Mouse (Mus musculus): ENCODE measurements at regions not wholly inside any gene's neighbourhood (a gene's known extent, or its start where the extent isn't known, plus 50 kb on each side); places are given as distances from the start of the nearest gene placed in this dataset.

- Histone ChIP-seq H3K27ac (ENCODE audit: low read depth, low read length) (no peak overlapping the region), H3K4me3 (ENCODE audit: low read depth, low read length) (no peak overlapping the region), H3K9ac (ENCODE audit: low read depth, low read length) (no peak overlapping the region), H3K4me2 (replicated peaks; ENCODE audit: low read depth) (no peak overlapping the region), H3K27me3 (replicated peaks; ENCODE audit: control insufficient read depth, insufficient read depth, low read length) (no peaks in the 10 kb centered on the region), H3K4me1 (replicated peaks; ENCODE audit: control insufficient read depth, insufficient read depth, low read length) (no peaks in the 10 kb centered on the region), H3K9me3 (ENCODE audit: control insufficient read depth) (no peaks in the 10 kb centered on the region), H3K36me3 (ENCODE audit: control insufficient read depth, insufficient read depth) (no peaks in the 10 kb centered on the region)
- no peak for TF ChIP-seq CTCF (IDR thresholded peaks at IDR 0.05; ENCODE audit: low read depth)
- peak; percentile 85 for ATAC-seq
Observed at GRCm38 (mm10) chrX:64080717-64081116, 71.3 kb downstream of the Gm6760 start.

DNA sequence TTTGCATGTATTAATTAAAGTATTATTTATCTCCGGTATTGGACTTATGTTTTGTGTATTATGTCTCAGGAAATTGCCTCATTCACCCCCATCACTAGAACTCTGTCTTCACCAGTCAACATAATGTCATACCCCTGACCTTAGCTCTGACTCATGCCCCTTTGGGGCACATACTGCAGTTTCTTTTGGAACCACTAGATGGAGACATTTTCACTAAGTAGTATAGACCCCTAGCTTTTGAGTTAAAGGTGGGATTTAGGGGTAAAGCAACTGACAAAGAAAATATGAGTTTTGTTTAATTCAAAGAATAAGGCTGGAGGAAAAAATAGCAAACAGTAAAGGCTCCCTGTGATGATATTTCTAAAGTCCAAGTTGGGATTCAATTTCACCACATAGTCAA lies 93.6 kb downstream of the Gm6760 start:
- Histone ChIP-seq H3K27me3 (replicated peaks; ENCODE audit: control insufficient read depth, insufficient read depth, low read length) (no peaks in the 10 kb centered on the region), H3K4me1 (replicated peaks; ENCODE audit: control insufficient read depth, insufficient read depth, low read length) (no peaks in the 10 kb centered on the region), H3K4me3 (ENCODE audit: low read depth, low read length) (no peak overlapping the region), H3K27ac (ENCODE audit: low read depth, low read length) (no peak overlapping the region), H3K9ac (ENCODE audit: low read depth, low read length) (no peak overlapping the region), H3K36me3 (ENCODE audit: control insufficient read depth, insufficient read depth) (no peaks in the 10 kb centered on the region), H3K4me2 (replicated peaks; ENCODE audit: low read depth) (no peak overlapping the region), H3K9me3 (ENCODE audit: control insufficient read depth) (no peaks in the 10 kb centered on the region)
- 29% methylated on average over 1 of the region's 1 CpGs for WGBS
- TF ChIP-seq CTCF (IDR thresholded peaks at IDR 0.05; ENCODE audit: low read depth) = peak; percentile 49
- ATAC-seq = no peak

DNA sequence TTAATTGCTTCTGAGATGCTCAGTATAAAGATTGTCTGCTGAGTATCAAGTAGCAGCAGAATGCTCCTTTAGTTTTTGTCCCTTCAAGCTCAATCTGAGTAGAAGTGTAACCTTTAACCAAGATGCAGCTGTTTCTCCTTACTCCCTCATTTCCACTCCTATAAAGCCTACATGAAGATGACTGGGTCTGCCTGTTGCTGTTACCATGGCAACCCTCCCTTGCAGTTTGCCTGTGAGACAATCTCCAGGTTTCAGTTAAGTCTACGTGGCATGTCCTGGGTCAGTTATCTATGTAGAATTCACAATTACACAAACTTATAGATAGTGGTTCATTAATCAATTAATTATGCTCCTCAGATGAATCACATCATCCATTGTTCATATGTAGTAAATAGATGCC lies 95.2 kb downstream of the Gm6760 start:
- Histone ChIP-seq H3K9ac (ENCODE audit: low read depth, low read length) (no peak overlapping the region), H3K36me3 (ENCODE audit: control insufficient read depth, insufficient read depth) (no peaks in the 10 kb centered on the region), H3K27ac (ENCODE audit: low read depth, low read length) (no peak overlapping the region), H3K4me1 (replicated peaks; ENCODE audit: control insufficient read depth, insufficient read depth, low read length) (no peaks in the 10 kb centered on the region), H3K27me3 (replicated peaks; ENCODE audit: control insufficient read depth, insufficient read depth, low read length) (no peaks in the 10 kb centered on the region), H3K4me3 (ENCODE audit: low read depth, low read length) (no peak overlapping the region), H3K9me3 (ENCODE audit: control insufficient read depth) (no peaks in the 10 kb centered on the region), H3K4me2 (replicated peaks; ENCODE audit: low read depth) (no peak overlapping the region)
- TF ChIP-seq CTCF (IDR thresholded peaks at IDR 0.05; ENCODE audit: low read depth) = no peak
- WGBS = 55% methylated on average over 1 of the region's 1 CpGs
- no peak for ATAC-seq

Data from intestine, postnatal 0 days (tissue).